Mouse (Mus musculus): Measurements from ENCODE around the gene Krt12.

DNA sequence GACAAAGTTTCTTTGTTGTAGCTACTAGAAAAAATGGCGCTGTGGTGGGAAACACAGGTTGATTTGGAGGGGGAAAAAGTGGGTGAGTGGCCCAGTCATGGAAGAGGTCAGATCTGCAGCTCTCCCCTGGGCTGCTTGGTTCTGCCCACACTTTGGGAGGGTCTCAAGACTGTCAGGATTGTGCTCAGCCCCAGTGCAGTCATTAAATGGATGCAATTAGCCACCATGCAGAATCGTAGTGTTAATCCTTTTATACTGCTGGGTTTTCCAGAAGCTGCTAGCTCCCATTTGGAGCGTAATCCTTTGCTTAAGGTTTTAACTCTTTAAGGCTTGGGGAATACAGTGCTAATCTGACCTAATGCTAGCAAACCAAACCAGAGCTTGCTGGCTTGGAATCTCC lies 26.0 kb downstream of the Krt12 start:
- TF ChIP-seq POLR2A (IDR thresholded peaks at IDR 0.05; ENCODE audit: low read depth, low read length) = no peak
- no peak for TF ChIP-seq CTCF (IDR thresholded peaks at IDR 0.05; ENCODE audit: extremely low read depth, insufficient read depth, insufficient read length, insufficient replicate concordance)
